Mouse (Mus musculus) small intestine, adult 2 months (tissue): ENCODE results near the gene Sec23ip.

ENCODE experiments used
- CTCF ChIP-seq: fragments of 200-500 bp; IDR thresholded peaks from 2 replicates; pipeline ENCODE4 v1.5.1; 2012; ENCODE audit warnings: low read depth, mild to moderate bottlenecking, control low read depth, inconsistent platforms, low read length, moderate library complexity, mixed read lengths; ENCODE audit not compliant: insufficient replicate concordance, insufficient read length; ENCODE audit errors: extremely low read depth
- POLR2A ChIP-seq: fragments of 200-500 bp; IDR thresholded peaks from 2 replicates; pipeline ENCODE4 v1.6.1; 2012; ENCODE audit warnings: low read depth, mild to moderate bottlenecking, control low read depth, inconsistent platforms, low read length, moderate library complexity

DNA sequence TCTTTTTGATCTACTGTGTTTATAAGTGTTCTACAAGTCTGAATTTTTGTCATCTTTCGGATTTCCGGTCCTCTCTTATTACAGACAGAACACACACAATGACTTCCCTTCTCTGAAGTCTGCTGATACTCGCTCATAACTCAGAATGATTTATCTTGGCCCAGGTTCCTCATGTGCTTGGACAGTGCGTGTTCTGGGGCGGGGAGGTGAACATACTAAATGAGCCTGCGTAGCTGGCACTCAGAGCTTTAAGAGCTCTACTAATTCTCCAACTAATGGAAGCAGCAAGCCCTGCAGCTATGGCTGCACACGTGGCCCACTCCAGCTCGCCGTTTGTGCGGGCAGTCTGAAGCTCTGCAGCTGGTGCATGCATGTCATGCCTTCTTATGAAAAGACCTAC is 16.0 kb upstream of the Sec23ip start:
- TF ChIP-seq CTCF = no peak
- TF ChIP-seq POLR2A = no peak
